15 mouse cellular contexts compared by ENCODE assay signal in genomic region chr5:108301567-108301966, GRCm38 (mm10).
"Had no signal": no experiment of that assay in that cellular context is flagged by ENCODE, and none has a peak within 500 bp of the region (broad histone marks: within the 10 kb centered on the region; RNA-seq: fewer than 3 reads in every experiment).

No protein-coding gene starts in this region.

- DNase-seq: retina, postnatal 1 day; right cerebral cortex, adult 18-20 months; right cerebral cortex, postnatal 14 days; right cerebral cortex, postnatal 25 days; right cerebral cortex, postnatal 4 days; spleen, adult 18-20 months; thymus, adult 18-20 months; thymus, adult 2 months; thymus, postnatal 14 days; thymus, postnatal 25 days; thymus, postnatal 36 days; thymus, postnatal 4 days had no signal

- H3K9ac ChIP-seq: neural tube, embryonic 15.5 days; stomach, embryonic 15.5 days had no signal

- H3K27me3 ChIP-seq: neural tube, embryonic 15.5 days; stomach, embryonic 15.5 days had no signal

- H3K27ac ChIP-seq: neural tube, embryonic 15.5 days; stomach, embryonic 15.5 days; stomach, postnatal 0 days had no signal

- H3K4me3 ChIP-seq: neural tube, embryonic 15.5 days; stomach, embryonic 15.5 days had no signal

- H3K4me2 ChIP-seq: neural tube, embryonic 15.5 days; stomach, embryonic 15.5 days had no signal

- H3K9me3 ChIP-seq: neural tube, embryonic 15.5 days; stomach, embryonic 15.5 days had no signal

- H3K4me1 ChIP-seq: neural tube, embryonic 15.5 days; stomach, embryonic 15.5 days had no signal

- H3K36me3 ChIP-seq: neural tube, embryonic 15.5 days; stomach, embryonic 15.5 days had no signal
